Mouse (Mus musculus): Measurements from ENCODE around the gene Bcor. TPM values are rescaled to one million over a fixed set of nuclear protein-coding genes. Genes with fewer than 3 reads are reported as not detected.

Gene Bcor
- polyA plus RNA-seq, 1 experiment from 2014 or later, result 14.7 TPM

DNA sequence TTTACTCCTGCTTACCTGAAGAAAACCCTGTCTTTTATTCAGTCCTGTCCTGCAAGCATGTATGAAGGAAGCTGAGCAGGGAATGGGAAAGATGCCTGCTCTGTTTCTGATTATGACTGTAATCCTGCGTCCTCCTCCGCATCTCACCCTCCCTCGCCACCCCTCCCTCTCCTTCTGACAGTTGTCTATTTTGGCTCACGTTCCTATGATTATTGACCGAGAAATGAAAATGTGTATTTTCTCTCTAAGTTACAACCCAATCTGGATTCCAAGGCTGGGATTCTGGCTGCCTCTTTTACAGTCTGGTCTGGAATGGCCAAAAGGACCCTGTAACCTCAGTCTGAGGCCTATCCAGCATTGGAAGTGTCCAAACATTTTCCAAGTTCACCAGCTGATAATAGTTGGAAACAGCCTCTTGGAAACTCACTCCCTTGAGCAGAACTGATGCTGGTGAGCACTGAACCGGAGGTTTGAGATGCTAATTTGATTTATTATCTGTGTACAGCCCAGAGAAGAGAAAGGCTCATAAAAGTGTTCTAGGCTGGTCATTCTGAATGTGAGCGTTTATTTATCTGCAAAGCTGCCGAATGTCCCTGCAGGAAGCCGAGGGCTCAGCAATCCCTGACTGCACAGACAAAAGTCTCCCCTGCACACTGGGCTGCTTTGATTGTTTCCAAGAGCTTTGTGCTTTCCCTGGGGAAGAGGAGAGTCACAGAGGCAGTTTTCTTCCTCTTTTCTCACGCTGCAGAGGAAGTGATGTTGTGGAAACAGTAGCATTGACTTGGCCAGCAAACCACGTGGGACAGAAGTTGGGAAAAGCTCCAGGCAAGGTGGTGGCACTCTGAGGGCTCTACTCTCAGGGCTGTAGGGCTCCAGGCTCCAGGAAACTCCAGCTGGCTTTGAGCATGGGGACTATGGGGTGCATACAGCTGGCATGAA lies 4.7 kb upstream of the Bcor start:
- no peak for ATAC-seq
- WGBS, result 44% methylated on average over 11 of the region's 11 CpGs
- Histone ChIP-seq H3K27me3 (ENCODE audit: control insufficient read depth, insufficient read depth, low read depth, low read length) (peaks cover 2% of the 10 kb centered on the region; the same call in 1 of the 2 replicates), H3K36me3 (ENCODE audit: control insufficient read depth, insufficient read depth, low read length) (no peaks in the 10 kb centered on the region), H3K9ac (ENCODE audit: low read depth, low read length) (no peak overlapping the region), H3K9me3 (replicated peaks; ENCODE audit: control insufficient read depth, low read length, poor library complexity, severe bottlenecking) (no peaks in the 10 kb centered on the region), H3K4me1 (ENCODE audit: control insufficient read depth, insufficient read depth, low read length) (no peaks in the 10 kb centered on the region), H3K27ac (ENCODE audit: low read length) (no peak overlapping the region), H3K4me2 (ENCODE audit: low read length) (no peak overlapping the region), H3K4me3 (ENCODE audit: low read depth, low read length) (no peak overlapping the region)

DNA sequence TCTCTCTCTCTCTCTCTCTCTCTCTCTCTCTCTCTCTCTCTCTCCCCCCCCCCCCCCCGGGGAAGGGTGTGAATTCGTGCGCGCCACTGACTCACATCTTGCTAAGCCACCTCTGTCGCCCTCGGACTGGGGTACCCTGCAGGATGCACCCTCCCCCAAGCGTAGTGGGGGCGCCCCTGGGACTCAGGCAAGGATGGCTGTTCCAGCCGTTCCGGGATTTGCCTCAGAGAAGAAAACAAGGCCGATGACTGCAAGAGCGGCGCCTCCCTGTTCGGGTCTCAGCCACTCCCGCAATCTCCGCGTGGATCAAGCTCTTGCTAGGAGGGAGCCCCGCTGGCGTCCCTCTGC lies 647 bp downstream of the Bcor start:
- H3K27me3 ChIP-seq (ENCODE audit: control insufficient read depth, insufficient read depth, low read depth, low read length), result peaks cover 24% of the 10 kb centered on the region
- peaks cover 5% of the 10 kb centered on the region for H3K4me1 ChIP-seq (ENCODE audit: control insufficient read depth, insufficient read depth, low read length)
- H3K9ac ChIP-seq (ENCODE audit: low read depth, low read length), result peak overlapping the region; percentile 63
- no peaks in the 10 kb centered on the region for H3K36me3 ChIP-seq (ENCODE audit: control insufficient read depth, insufficient read depth, low read length)
- H3K4me2 ChIP-seq (ENCODE audit: low read length), result peak overlapping the region; percentile 63
- H3K9me3 ChIP-seq (replicated peaks; ENCODE audit: control insufficient read depth, low read length, poor library complexity, severe bottlenecking), result no peaks in the 10 kb centered on the region
- H3K27ac ChIP-seq (ENCODE audit: low read length), result no peak overlapping the region; the same call in 1 of the 2 replicates
- WGBS, result 7% methylated on average over 13 of the region's 19 CpGs
- H3K4me3 ChIP-seq (ENCODE audit: low read depth, low read length), result peak overlapping the region; percentile 49
- ATAC-seq, result peak; percentile 54

DNA sequence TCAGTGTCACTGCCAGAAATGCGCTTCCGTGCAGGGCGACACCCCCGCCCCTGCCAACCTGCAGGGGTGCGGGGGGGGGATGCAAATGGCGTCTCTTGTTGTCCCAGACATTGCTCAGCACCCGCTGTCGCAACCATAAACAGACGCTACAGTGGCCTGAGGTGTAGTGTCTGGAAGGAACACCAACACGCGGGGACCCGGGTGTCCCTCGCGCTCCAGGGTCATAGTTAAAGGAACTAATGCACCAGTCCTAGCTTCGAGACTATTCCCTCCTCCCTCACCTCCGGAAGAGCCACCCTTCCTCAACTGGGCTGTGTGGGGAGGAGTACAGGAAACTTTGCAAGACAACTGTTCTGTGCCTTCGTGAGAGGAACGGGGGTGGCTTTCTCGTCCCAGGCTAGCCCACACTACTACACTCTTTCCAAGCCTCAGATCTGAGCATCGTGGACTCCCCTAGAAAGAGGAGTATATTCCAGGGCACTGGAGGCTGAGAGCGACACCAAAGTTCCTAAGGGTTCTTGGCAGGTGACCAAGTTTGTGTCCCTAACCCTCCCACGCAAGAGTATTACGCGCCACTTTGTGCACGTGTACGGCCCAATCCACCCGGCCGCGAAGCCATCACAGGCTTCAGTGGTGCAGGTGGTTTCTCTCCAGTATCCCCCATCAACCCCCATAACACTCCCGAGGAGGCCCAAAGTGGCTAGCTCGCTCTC lies 1.2 kb downstream of the Bcor start:
- peaks cover 28% of the 10 kb centered on the region for H3K27me3 ChIP-seq (ENCODE audit: control insufficient read depth, insufficient read depth, low read depth, low read length)
- H3K4me3 ChIP-seq (ENCODE audit: low read depth, low read length), result peak overlapping the region; percentile 49
- no peaks in the 10 kb centered on the region for H3K36me3 ChIP-seq (ENCODE audit: control insufficient read depth, insufficient read depth, low read length)
- H3K9me3 ChIP-seq (replicated peaks; ENCODE audit: control insufficient read depth, low read length, poor library complexity, severe bottlenecking), result no peaks in the 10 kb centered on the region
- 8% methylated on average over 29 of the region's 31 CpGs for WGBS
- H3K4me2 ChIP-seq (ENCODE audit: low read length), result peak overlapping the region; percentile 63
- peak; percentile 11; the same call in 1 of the 2 replicates for ATAC-seq
- H3K9ac ChIP-seq (ENCODE audit: low read depth, low read length), result peak overlapping the region; percentile 63; the same call in 1 of the 2 replicates
- H3K27ac ChIP-seq (ENCODE audit: low read length), result no peak overlapping the region
- H3K4me1 ChIP-seq (ENCODE audit: control insufficient read depth, insufficient read depth, low read length), result peaks cover 5% of the 10 kb centered on the region

DNA sequence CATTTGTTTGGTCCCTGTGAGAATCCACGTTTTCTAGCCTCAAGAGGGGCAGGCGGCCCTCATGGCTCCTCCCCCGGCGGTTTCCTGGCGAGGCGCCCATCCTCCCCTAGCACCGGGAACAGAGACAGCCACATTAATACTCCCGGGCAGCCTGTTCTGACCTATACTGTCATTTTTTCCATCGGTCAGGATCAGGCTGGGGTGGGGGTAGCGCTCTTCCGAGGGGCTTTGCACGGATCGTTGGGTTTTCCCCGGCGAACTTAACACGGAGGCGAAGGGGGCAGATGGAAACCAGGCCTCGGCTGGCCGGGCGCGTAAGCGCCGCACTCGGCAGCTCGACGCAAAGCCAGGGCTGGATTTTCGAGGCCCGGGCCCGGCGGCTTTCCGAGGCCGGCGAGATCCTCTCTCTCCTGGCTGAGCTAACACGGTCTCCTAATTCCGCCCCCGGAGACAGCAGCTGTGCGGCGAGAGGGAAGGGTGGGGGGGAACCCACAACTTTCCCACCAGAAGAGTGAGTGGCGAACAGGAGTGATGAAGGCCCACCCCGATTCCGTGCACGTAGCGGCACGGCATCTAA lies 1.8 kb downstream of the Bcor start:
- H3K9me3 ChIP-seq (replicated peaks; ENCODE audit: control insufficient read depth, low read length, poor library complexity, severe bottlenecking), result no peaks in the 10 kb centered on the region
- no peaks in the 10 kb centered on the region for H3K36me3 ChIP-seq (ENCODE audit: control insufficient read depth, insufficient read depth, low read length)
- H3K4me3 ChIP-seq (ENCODE audit: low read depth, low read length), result peak overlapping the region; percentile 31
- 10% methylated on average over 35 of the region's 44 CpGs for WGBS
- H3K27ac ChIP-seq (ENCODE audit: low read length), result peak overlapping the region; percentile 28; the same call in 1 of the 2 replicates
- ATAC-seq, result peak; percentile 37
- peak overlapping the region; percentile 54 for H3K9ac ChIP-seq (ENCODE audit: low read depth, low read length)
- H3K4me1 ChIP-seq (ENCODE audit: control insufficient read depth, insufficient read depth, low read length), result peaks cover 5% of the 10 kb centered on the region
- peak overlapping the region; percentile 63 for H3K4me2 ChIP-seq (ENCODE audit: low read length)
- H3K27me3 ChIP-seq (ENCODE audit: control insufficient read depth, insufficient read depth, low read depth, low read length), result peaks cover 28% of the 10 kb centered on the region

DNA sequence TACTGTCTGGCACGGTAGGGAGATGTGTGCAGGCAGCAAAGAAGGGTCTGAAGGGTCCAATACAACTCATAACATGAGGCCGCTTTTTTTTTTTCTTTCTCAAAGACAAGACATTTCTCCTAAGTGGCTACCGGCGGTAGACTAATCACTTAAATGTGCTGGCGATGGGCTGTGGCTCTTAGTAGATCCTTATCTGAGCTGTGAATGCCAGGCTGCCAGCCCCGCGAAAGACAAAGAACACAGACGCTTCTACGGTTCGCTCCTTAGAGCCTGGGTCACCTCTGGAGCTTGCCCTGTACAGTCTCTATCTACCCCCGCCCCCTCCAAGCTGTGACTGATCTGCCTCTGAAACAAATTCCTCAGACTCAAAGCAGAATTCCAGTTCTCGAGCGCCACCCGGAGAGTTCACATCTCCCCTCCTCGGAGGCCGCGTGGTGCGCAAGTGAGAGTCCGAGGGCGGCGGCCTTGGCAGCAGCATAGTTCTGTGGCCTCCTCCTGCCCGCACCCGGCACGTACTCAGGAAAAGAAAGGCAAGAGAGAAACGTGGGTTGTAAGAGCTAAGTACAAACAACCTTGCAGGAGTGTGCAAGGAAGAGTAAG lies 2.7 kb downstream of the Bcor start:
- Histone ChIP-seq H3K27me3 (ENCODE audit: control insufficient read depth, insufficient read depth, low read depth, low read length) (peaks cover 34% of the 10 kb centered on the region), H3K27ac (ENCODE audit: low read length) (no peak overlapping the region), H3K36me3 (ENCODE audit: control insufficient read depth, insufficient read depth, low read length) (no peaks in the 10 kb centered on the region), H3K4me2 (ENCODE audit: low read length) (peak overlapping the region; percentile 63; the same call in 1 of the 2 replicates), H3K4me3 (ENCODE audit: low read depth, low read length) (no peak overlapping the region), H3K9ac (ENCODE audit: low read depth, low read length) (no peak overlapping the region), H3K9me3 (replicated peaks; ENCODE audit: control insufficient read depth, low read length, poor library complexity, severe bottlenecking) (no peaks in the 10 kb centered on the region), H3K4me1 (ENCODE audit: control insufficient read depth, insufficient read depth, low read length) (peaks cover 5% of the 10 kb centered on the region)
- ATAC-seq, result no peak
- WGBS, result 5% methylated on average over 25 of the region's 25 CpGs

DNA sequence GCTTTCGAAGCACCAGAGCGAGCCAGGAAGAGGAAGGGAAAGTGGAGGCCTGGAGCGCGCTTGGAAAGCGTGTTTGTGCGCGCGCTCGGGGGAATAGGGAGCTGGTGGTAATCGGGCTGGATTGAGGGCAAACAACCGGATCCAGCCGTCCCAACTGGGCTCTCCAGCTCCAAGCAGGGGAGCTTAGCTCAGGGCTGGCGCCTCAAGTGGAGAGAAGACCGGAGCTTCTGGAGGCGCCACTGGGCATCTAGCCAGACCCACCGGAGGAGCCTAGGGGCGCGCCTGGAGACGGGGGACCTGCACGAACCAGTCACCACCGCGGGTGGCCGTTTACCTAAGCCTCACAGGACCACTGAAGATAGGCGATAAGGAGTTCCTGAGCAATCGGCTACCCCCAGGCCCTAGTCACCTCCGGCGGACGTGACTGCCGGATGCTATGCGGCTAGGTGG lies 4.3 kb downstream of the Bcor start:
- Histone ChIP-seq H3K4me2 (ENCODE audit: low read length) (peak overlapping the region; percentile 49), H3K27ac (ENCODE audit: low read length) (no peak overlapping the region), H3K36me3 (ENCODE audit: control insufficient read depth, insufficient read depth, low read length) (no peaks in the 10 kb centered on the region), H3K9ac (ENCODE audit: low read depth, low read length) (peak overlapping the region; percentile 21), H3K4me3 (ENCODE audit: low read depth, low read length) (peak overlapping the region; percentile 24), H3K9me3 (replicated peaks; ENCODE audit: control insufficient read depth, low read length, poor library complexity, severe bottlenecking) (no peaks in the 10 kb centered on the region), H3K4me1 (ENCODE audit: control insufficient read depth, insufficient read depth, low read length) (peaks cover 12% of the 10 kb centered on the region), H3K27me3 (ENCODE audit: control insufficient read depth, insufficient read depth, low read depth, low read length) (peaks cover 37% of the 10 kb centered on the region)
- WGBS, result 8% methylated on average over 29 of the region's 30 CpGs
- ATAC-seq, result no peak

DNA sequence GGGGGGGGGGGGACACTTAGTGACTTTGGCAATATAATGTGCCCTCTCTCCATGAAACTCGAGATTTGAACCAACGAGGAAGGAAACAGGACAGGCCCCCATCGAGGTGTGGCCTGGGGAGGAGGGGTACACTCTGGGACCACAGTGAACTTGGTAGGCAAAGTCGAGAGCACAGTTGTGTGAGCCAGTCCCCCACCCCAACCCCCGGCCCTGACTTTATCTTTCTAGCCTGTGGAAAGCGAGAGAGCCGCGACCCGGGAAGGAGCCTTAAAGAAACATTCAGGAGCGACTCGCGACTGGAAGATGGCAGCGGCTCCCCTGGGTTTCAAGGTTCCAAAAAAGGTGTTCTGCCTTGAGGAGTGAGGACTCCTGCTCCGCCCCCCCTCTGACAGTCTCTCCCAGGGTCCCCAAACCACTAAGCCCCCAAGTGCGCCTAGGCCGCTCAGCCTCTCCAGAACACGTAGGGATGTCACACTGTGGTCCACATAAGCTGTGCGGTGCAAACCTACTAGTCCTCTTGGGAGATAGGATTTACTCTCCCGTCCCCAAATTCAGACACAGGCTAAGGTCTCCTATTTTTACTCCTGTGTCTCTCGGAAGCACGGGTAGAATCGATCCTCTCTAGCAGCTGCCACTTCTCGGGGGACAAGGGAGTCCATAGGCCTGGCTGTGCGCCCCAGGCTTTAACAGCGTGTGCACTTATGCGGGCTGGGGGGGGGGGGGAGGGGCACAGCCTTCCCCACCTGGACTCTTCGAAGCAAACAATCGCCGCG lies 4.9 kb downstream of the Bcor start:
- H3K4me3 ChIP-seq (ENCODE audit: low read depth, low read length), result peak overlapping the region; percentile 24
- 15% methylated on average over 26 of the region's 30 CpGs for WGBS
- H3K27ac ChIP-seq (ENCODE audit: low read length), result no peak overlapping the region
- H3K27me3 ChIP-seq (ENCODE audit: control insufficient read depth, insufficient read depth, low read depth, low read length), result peaks cover 37% of the 10 kb centered on the region
- peak overlapping the region; percentile 49 for H3K4me2 ChIP-seq (ENCODE audit: low read length)
- no peaks in the 10 kb centered on the region for H3K36me3 ChIP-seq (ENCODE audit: control insufficient read depth, insufficient read depth, low read length)
- no peak for ATAC-seq
- H3K4me1 ChIP-seq (ENCODE audit: control insufficient read depth, insufficient read depth, low read length), result peaks cover 12% of the 10 kb centered on the region
- no peaks in the 10 kb centered on the region for H3K9me3 ChIP-seq (replicated peaks; ENCODE audit: control insufficient read depth, low read length, poor library complexity, severe bottlenecking)
- 0 out of 2 replicates have a peak overlapping the region, but pooled peaks have one; percentile 14 for H3K9ac ChIP-seq (ENCODE audit: low read depth, low read length)
